Mouse (Mus musculus) CD4-positive, CD25-positive, alpha-beta regulatory T cell, adult 2 months (primary cell): ENCODE measurements around the gene Gm20422.
"Not testable (repeated sequence)": the region's sequence is repeated elsewhere in the genome, so short reads cannot be mapped to it uniquely, and the experiment has no call there.

ENCODE experiments used
- DNase-seq: peaks from one replicate; pipeline ENCODE4 v3.0.0-alpha.2; 2012; ENCODE audit warnings: low read depth, low spot score

Gm20422 gene

DNA sequence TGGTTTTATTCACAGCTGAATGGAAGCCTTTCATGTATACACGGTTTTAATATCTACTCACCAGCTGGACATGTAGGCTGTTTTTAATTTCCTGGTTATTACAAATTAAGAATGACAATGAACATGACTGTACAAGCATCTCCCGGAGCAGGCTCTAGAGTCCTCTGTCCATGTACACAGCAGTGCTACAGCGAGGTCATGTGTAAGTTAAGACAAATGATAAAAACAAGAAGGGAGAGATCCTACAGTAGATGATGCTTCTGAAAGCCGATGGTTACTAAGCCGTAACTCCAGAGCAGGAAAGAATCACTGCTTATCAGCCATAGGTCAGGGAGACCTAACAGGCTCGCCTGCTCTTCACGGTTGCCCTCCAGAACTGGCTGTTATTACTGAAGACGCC is 61.2 kb downstream of the Gm20422 start:
- no peak for DNase-seq

GRCm38 (mm10) chr8:69710624-69711023 is 64.1 kb downstream of the Gm20422 start, which contains the start of gene Zfp869:
Gene Zfp869, minus strand, starts transcription at chr8:69710724.
- DNase-seq: not testable (repeated sequence)

DNA sequence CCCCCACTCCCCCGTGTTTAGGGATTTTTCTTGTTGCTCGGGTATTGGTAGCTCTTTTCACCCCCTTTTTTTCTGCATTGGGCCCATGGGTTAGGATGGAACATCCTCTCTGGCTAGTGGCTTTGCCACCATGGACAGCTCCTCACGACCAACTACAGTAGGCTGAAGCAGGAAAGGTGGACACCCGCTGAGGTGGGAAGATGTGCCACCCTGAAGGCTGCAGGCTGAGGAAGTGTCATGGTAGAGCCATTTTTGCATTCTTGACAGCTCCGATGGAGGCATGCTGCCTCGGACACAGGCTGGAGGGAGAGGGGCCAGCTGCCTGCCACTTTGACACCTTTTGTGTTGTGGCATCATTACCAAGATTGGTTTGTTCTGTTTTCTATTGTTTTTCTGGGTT is 72.9 kb downstream of the Gm20422 start:
- DNase-seq: no peak
